8 mouse cellular contexts compared by ENCODE assay signal in the genomic region with DNA sequence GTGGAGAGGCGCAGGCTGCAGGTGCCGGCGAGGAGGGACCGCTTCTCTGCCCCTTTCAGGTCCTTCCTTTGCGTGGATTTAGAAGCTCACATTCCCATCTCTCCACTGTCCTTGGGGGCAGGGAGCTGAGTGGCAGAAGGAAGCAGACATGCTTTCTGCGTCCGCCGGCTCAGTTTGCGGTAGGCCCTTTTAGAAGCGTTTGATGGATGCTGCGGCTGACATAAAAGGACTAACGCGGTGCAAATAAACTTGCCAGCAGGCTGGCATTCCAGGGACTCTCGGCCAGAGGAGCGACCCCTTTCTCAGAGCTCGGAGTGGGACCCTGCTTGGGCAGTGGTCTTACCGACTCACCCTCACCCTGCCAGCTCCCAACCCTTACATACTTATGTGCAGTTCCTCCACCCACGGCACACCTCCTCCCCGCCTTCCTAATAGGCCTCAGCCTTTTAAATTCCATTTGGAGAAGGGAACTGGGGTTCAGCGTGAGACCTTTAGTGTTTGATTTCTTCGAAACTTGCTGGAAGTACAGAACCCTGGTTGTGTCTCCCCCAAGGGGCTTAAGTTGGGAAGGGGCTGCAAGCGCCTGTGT. TPM values are rescaled to one million over a fixed set of nuclear protein-coding genes. Genes with fewer than 3 reads are reported as not detected.
DNase-seq lines count a peak whose midpoint lies in the region; ATAC-seq and TF ChIP-seq lines count a peak whose summit lies in the region.

No protein-coding gene starts in this region.

- H3K9me3 ChIP-seq in heart, embryonic 12.5 days (replicated peaks) = no peaks in the 10 kb centered on the region
- no peaks in the 10 kb centered on the region for H3K9me3 ChIP-seq in ES-E14 (ENCODE audit: control insufficient read depth, insufficient read depth, low read depth, low read length)
- H3K9me3 ChIP-seq in forebrain, embryonic 10.5 days = no peaks in the 10 kb centered on the region
- H3K9me3 ChIP-seq in limb, embryonic 10.5 days (replicated peaks) = no peaks in the 10 kb centered on the region

- no peak for DNase-seq in heart, postnatal 4 days
- DNase-seq in ES-E14 (ENCODE audit: low read depth, low spot score) = no peak
- DNase-seq in forebrain, embryonic 10.5 days (ENCODE audit: extremely low spot score, low spot score) = no peak
- DNase-seq in limb, embryonic 10.5 days (ENCODE audit: low spot score) = no peak
- DNase-seq in c-Kit-positive CD71-positive TER-119-positive erythroid progenitor cells, embryonic 14.5 days (ENCODE audit: low spot score) = no peak
- DNase-seq in layer of hippocampus, adult 8-10 months (ENCODE audit: low spot score in 2 of 2) = no peak

- H3K4me3 ChIP-seq in heart, embryonic 12.5 days = peak overlapping the region; percentile 78
- H3K4me3 ChIP-seq in ES-E14 (ENCODE audit: insufficient read depth in 1 of 2, low read depth in 1 of 2, low read length in 2 of 2, poor library complexity in 1 of 2, severe bottlenecking in 1 of 2) = peak overlapping the region; percentile 67 to 94
- peak overlapping the region; percentile 71 for H3K4me3 ChIP-seq in forebrain, embryonic 10.5 days
- H3K4me3 ChIP-seq in limb, embryonic 10.5 days = peak overlapping the region; percentile 74
- peak overlapping the region; percentile 68 for H3K4me3 ChIP-seq in small intestine, adult 2 months (ENCODE audit: low read depth, low read length)

- H3K4me2 ChIP-seq in heart, embryonic 12.5 days = peak overlapping the region; percentile 85

- no peak for TF ChIP-seq POLR2A in small intestine, adult 2 months (IDR thresholded peaks at IDR 0.05; ENCODE audit: low read depth, low read length)

- peak overlapping the region; percentile 82 for H3K9ac ChIP-seq in heart, embryonic 12.5 days
- H3K9ac ChIP-seq in ES-E14 (ENCODE audit: insufficient read depth, low read depth, low read length, poor library complexity, severe bottlenecking) = peak overlapping the region; percentile 87

- in situ Hi-C loops in ES-E14 (cut with MboI; ENCODE audit: low sequenced_read_pairs in 2 of 2, unreplicated experiment in 2 of 2) = no loop called here

- 4% methylated on average over 22 of the region's 22 CpGs for WGBS in heart, embryonic 12.5 days
- WGBS in forebrain, embryonic 10.5 days = 2% methylated on average over 22 of the region's 22 CpGs
- WGBS in limb, embryonic 10.5 days = 4% methylated on average over 22 of the region's 22 CpGs
- WGBS in small intestine, adult 2 months = 12% methylated on average over 22 of the region's 22 CpGs

- peaks cover 12% of the 10 kb centered on the region; the same call in 1 of the 2 replicates for H3K36me3 ChIP-seq in heart, embryonic 12.5 days
- no peaks in the 10 kb centered on the region for H3K36me3 ChIP-seq in ES-E14 (ENCODE audit: control insufficient read depth, insufficient read depth, low read length, poor library complexity, severe bottlenecking)
- 0 out of 2 replicates have a peak, but pooled peaks cover 3% of the 10 kb centered on the region for H3K36me3 ChIP-seq in forebrain, embryonic 10.5 days (replicated peaks)
- H3K36me3 ChIP-seq in limb, embryonic 10.5 days = no peaks in the 10 kb centered on the region
- no peaks in the 10 kb centered on the region for H3K36me3 ChIP-seq in small intestine, adult 2 months (ENCODE audit: control insufficient read depth, insufficient read depth, low read length)

- ATAC-seq in heart, embryonic 12.5 days (ENCODE audit: insufficient number of reproducible peaks, low FRiP score) = no peak; the same call in 1 of the 2 replicates

- H3K27ac ChIP-seq in heart, embryonic 12.5 days (ENCODE audit: poor library complexity, severe bottlenecking) = peak overlapping the region; percentile 79
- H3K27ac ChIP-seq in ES-E14 (ENCODE audit: insufficient read depth, low read depth, low read length, poor library complexity, severe bottlenecking) = no peak overlapping the region
- peak overlapping the region; percentile 87 for H3K27ac ChIP-seq in forebrain, embryonic 10.5 days
- H3K27ac ChIP-seq in limb, embryonic 10.5 days = peak overlapping the region; percentile 87
- no peak overlapping the region for H3K27ac ChIP-seq in small intestine, adult 2 months (ENCODE audit: insufficient read depth, low read depth, low read length)

- H3K27me3 ChIP-seq in heart, embryonic 12.5 days (replicated peaks) = no peaks in the 10 kb centered on the region
- H3K27me3 ChIP-seq in forebrain, embryonic 10.5 days (ENCODE audit: poor library complexity, severe bottlenecking) = no peaks in the 10 kb centered on the region
- no peaks in the 10 kb centered on the region for H3K27me3 ChIP-seq in limb, embryonic 10.5 days (ENCODE audit: low read depth, poor library complexity, severe bottlenecking)
- no peaks in the 10 kb centered on the region for H3K27me3 ChIP-seq in small intestine, adult 2 months (ENCODE audit: control insufficient read depth, insufficient read depth, low read length)

- TF ChIP-seq CTCF in small intestine, adult 2 months (IDR thresholded peaks at IDR 0.05; ENCODE audit: extremely low read depth, insufficient read length, insufficient replicate concordance, low read depth, low read length) = no peak

- H3K4me1 ChIP-seq in heart, embryonic 12.5 days (replicated peaks) = peaks cover 19% of the 10 kb centered on the region
- H3K4me1 ChIP-seq in ES-E14 (ENCODE audit: control insufficient read depth in 2 of 2, insufficient read depth in 2 of 2, low read length in 2 of 2, poor library complexity in 1 of 2) = peaks cover 3 to 10% of the 10 kb centered on the region in 2 experiments; a peak in 2 of 4 replicates
- H3K4me1 ChIP-seq in forebrain, embryonic 10.5 days = peaks cover 31% of the 10 kb centered on the region
- H3K4me1 ChIP-seq in limb, embryonic 10.5 days = peaks cover 27% of the 10 kb centered on the region
- H3K4me1 ChIP-seq in small intestine, adult 2 months (ENCODE audit: control insufficient read depth, insufficient read depth, insufficient read length, low read length) = peaks cover 11% of the 10 kb centered on the region

TF ChIP-seq in ES-E14, 5 proteins besides CTCF, POLR2A, EP300 and RAD21:
- TF ChIP-seq MAFK (IDR thresholded peaks at IDR 0.05; ENCODE audit: insufficient read depth, low read depth, low read length) (no peak), HCFC1 (IDR thresholded peaks at IDR 0.05; ENCODE audit: borderline replicate concordance, insufficient read depth, low read length) (no peak), ZNF384 (IDR thresholded peaks at IDR 0.05; ENCODE audit: low read depth, low read length) (no peak), CHD2 (IDR thresholded peaks at IDR 0.05; ENCODE audit: low read depth, low read length) (no peak), ZC3H11A (IDR thresholded peaks at IDR 0.05; ENCODE audit: borderline replicate concordance, low read depth, low read length) (no peak)

RNA-seq across cellular contexts. Expression of gene Gnb5, which starts 8.5 kb away (rescaled TPM):
- 58.0 and 59.2 TPM in 2 replicates for polyA plus RNA-seq in heart, embryonic 12.5 days (2016; fragmentation: Nextera tagmentation; extraction: Ambion mirVana)
- total RNA-seq in heart, postnatal 4 days (2021) = 10 to 100 TPM; 41.6 to 43.1 TPM
- total RNA-seq in ES-E14 (2012; rRNA removed) = 5.7 and 6.7 TPM in 2 replicates
- 24.0 and 27.9 TPM in 2 replicates for polyA plus RNA-seq in forebrain, embryonic 10.5 days (2016; fragmentation: Nextera tagmentation; extraction: Ambion mirVana)
- polyA plus RNA-seq in limb, embryonic 10.5 days (2016; fragmentation: Nextera tagmentation; extraction: Ambion mirVana) = 14.3 and 17.8 TPM in 2 replicates
- 3.9 and 7.3 TPM in 2 replicates for polyA plus RNA-seq in small intestine, adult 2 months (2012; rRNA removed)
- 100 to 1,000 TPM; 110 to 135 (median 125) TPM for total RNA-seq in layer of hippocampus, adult 8-10 months (2022)

RNA-seq across cellular contexts. Expression of gene Bcl2l10, which starts 32.9 kb away (rescaled TPM):
- not detected in 2 replicates for polyA plus RNA-seq in heart, embryonic 12.5 days (2016; fragmentation: Nextera tagmentation; extraction: Ambion mirVana)
- under 1 TPM in 1 of 2 experiments, not detected in 1; 0.21 TPM for total RNA-seq in heart, postnatal 4 days (2021)
- total RNA-seq in ES-E14 (2012; rRNA removed) = 0.71 and 1.1 TPM in 2 replicates
- not detected in 2 replicates for polyA plus RNA-seq in forebrain, embryonic 10.5 days (2016; fragmentation: Nextera tagmentation; extraction: Ambion mirVana)
- polyA plus RNA-seq in limb, embryonic 10.5 days (2016; fragmentation: Nextera tagmentation; extraction: Ambion mirVana) = not detected in 2 replicates
- not detected in 2 replicates for polyA plus RNA-seq in small intestine, adult 2 months (2012; rRNA removed)
- total RNA-seq in layer of hippocampus, adult 8-10 months (2022) = under 1 TPM in 2 of 4 experiments, not detected in 2; 0.39 to 0.43 TPM

Comparison
In these comparisons a context has a peak if more than half of its experiments do, and no peak if none do; other contexts are left out.
1. H3K27ac ChIP-seq: peak in heart, embryonic 12.5 days (single experiment), forebrain, embryonic 10.5 days (single experiment) and limb, embryonic 10.5 days (single experiment); none in ES-E14 (single experiment) and small intestine, adult 2 months (single experiment).
2. Peak in every context shown above with its lines, with median percentiles within 50 percentile points of each other: H3K4me3 ChIP-seq.